8 mouse cellular contexts compared by ENCODE assay signal in genomic region chr13:55535191-55535590, GRCm38 (mm10). TPM values are rescaled to one million over a fixed set of nuclear protein-coding genes. Genes with fewer than 3 reads are reported as not detected.
A peak's percentile ranks its signal among the peaks of the same experiment; 100 is the strongest.
DNase-seq lines count a peak whose midpoint lies in the region; ATAC-seq and TF ChIP-seq lines count a peak whose summit lies in the region.

No protein-coding gene starts in this region.

- peak overlapping the region; percentile 72; the same call in 1 of the 2 replicates for H3K9ac ChIP-seq in kidney, embryonic 14.5 days (ENCODE audit: low read depth, low read length)
- peak overlapping the region; percentile 87; the same call in 1 of the 2 replicates for H3K9ac ChIP-seq in embryonic facial prominence, embryonic 12.5 days
- H3K9ac ChIP-seq in hindbrain, postnatal 0 days (replicated peaks; ENCODE audit: low read length), result no peak overlapping the region; the same call in 1 of the 2 replicates
- H3K9ac ChIP-seq in midbrain, postnatal 0 days (replicated peaks; ENCODE audit: low read length, poor library complexity, severe bottlenecking), result no peak overlapping the region

- 89% methylated on average over 15 of the region's 15 CpGs for WGBS in kidney, embryonic 14.5 days
- WGBS in embryonic facial prominence, embryonic 12.5 days, result 96% methylated on average over 15 of the region's 15 CpGs
- WGBS in hindbrain, postnatal 0 days, result 93% methylated on average over 15 of the region's 15 CpGs
- WGBS in midbrain, postnatal 0 days, result 94% methylated on average over 15 of the region's 15 CpGs
- WGBS in lung, adult 2 months, result 86% methylated on average over 15 of the region's 15 CpGs

- H3K4me3 ChIP-seq in kidney, embryonic 14.5 days (ENCODE audit: low read length), result peak overlapping the region; percentile 82
- peak overlapping the region; percentile 96 for H3K4me3 ChIP-seq in embryonic facial prominence, embryonic 12.5 days
- peak overlapping the region; percentile 76 for H3K4me3 ChIP-seq in hindbrain, postnatal 0 days (ENCODE audit: low read length)
- H3K4me3 ChIP-seq in midbrain, postnatal 0 days (ENCODE audit: low read depth, low read length), result peak overlapping the region; percentile 72
- H3K4me3 ChIP-seq in lung, adult 2 months (replicated peaks; ENCODE audit: extremely low read depth, low read depth, low read length), result no peak overlapping the region

- H3K27ac ChIP-seq in kidney, embryonic 14.5 days (ENCODE audit: low read depth, low read length), result no peak overlapping the region
- H3K27ac ChIP-seq in embryonic facial prominence, embryonic 12.5 days, result no peak overlapping the region
- peak overlapping the region; percentile 80; the same call in 1 of the 2 replicates for H3K27ac ChIP-seq in hindbrain, postnatal 0 days
- H3K27ac ChIP-seq in midbrain, postnatal 0 days (ENCODE audit: low read depth, low read length), result no peak overlapping the region

- TF ChIP-seq CTCF in hindbrain, postnatal 0 days (IDR thresholded peaks at IDR 0.05; ENCODE audit: low read depth), result no peak
- no peak for TF ChIP-seq CTCF in midbrain, postnatal 0 days (IDR thresholded peaks at IDR 0.05)
- TF ChIP-seq CTCF in lung, adult 2 months (IDR thresholded peaks at IDR 0.05; ENCODE audit: insufficient read depth, low read length), result no peak

- peak overlapping the region; percentile 95 for H3K4me2 ChIP-seq in kidney, embryonic 14.5 days (replicated peaks; ENCODE audit: low read depth, low read length)
- H3K4me2 ChIP-seq in embryonic facial prominence, embryonic 12.5 days (replicated peaks), result peak overlapping the region; percentile 96
- peak overlapping the region; percentile 97 for H3K4me2 ChIP-seq in hindbrain, postnatal 0 days (ENCODE audit: low read depth, low read length)
- H3K4me2 ChIP-seq in midbrain, postnatal 0 days (ENCODE audit: low read depth, low read length, poor library complexity, severe bottlenecking), result peak overlapping the region; percentile 88

- H3K27me3 ChIP-seq in kidney, embryonic 14.5 days (ENCODE audit: control insufficient read depth, insufficient read depth, low read length), result no peaks in the 10 kb centered on the region
- H3K27me3 ChIP-seq in embryonic facial prominence, embryonic 12.5 days, result no peaks in the 10 kb centered on the region
- H3K27me3 ChIP-seq in hindbrain, postnatal 0 days (ENCODE audit: insufficient read depth, low read length), result no peaks in the 10 kb centered on the region
- H3K27me3 ChIP-seq in midbrain, postnatal 0 days (ENCODE audit: insufficient read depth, low read length), result no peaks in the 10 kb centered on the region

- no peaks in the 10 kb centered on the region for H3K9me3 ChIP-seq in kidney, embryonic 14.5 days (ENCODE audit: control insufficient read depth, low read length)
- H3K9me3 ChIP-seq in embryonic facial prominence, embryonic 12.5 days, result no peaks in the 10 kb centered on the region
- H3K9me3 ChIP-seq in hindbrain, postnatal 0 days (ENCODE audit: low read length), result no peaks in the 10 kb centered on the region
- H3K9me3 ChIP-seq in midbrain, postnatal 0 days (ENCODE audit: low read length), result no peaks in the 10 kb centered on the region

- intact Hi-C loops in left cerebral cortex, postnatal 4 days (cut with DNase I), result no loop called here

- H3K36me3 ChIP-seq in kidney, embryonic 14.5 days (ENCODE audit: control insufficient read depth, insufficient read depth, low read length), result peaks cover 71% of the 10 kb centered on the region
- H3K36me3 ChIP-seq in embryonic facial prominence, embryonic 12.5 days, result peaks cover 72% of the 10 kb centered on the region
- H3K36me3 ChIP-seq in hindbrain, postnatal 0 days (ENCODE audit: insufficient read depth, low read length), result peaks cover 50% of the 10 kb centered on the region
- peaks cover 54% of the 10 kb centered on the region for H3K36me3 ChIP-seq in midbrain, postnatal 0 days (ENCODE audit: insufficient read depth, low read length)

- no peak for TF ChIP-seq POLR2A in lung, adult 2 months (IDR thresholded peaks at IDR 0.05; ENCODE audit: borderline replicate concordance, extremely low read depth, low read depth, low read length)

- ATAC-seq in kidney, embryonic 14.5 days (ENCODE audit: low FRiP score, low TSS enrichment), result no peak
- no peak for ATAC-seq in embryonic facial prominence, embryonic 12.5 days (ENCODE audit: insufficient number of reproducible peaks, insufficient read depth, low FRiP score, low TSS enrichment)
- ATAC-seq in hindbrain, postnatal 0 days, result no peak
- ATAC-seq in midbrain, postnatal 0 days (ENCODE audit: low FRiP score), result no peak

- DNase-seq in kidney, postnatal 36 days, result no peak
- no peak for DNase-seq in hindbrain, postnatal 0 days (ENCODE audit: low spot score)
- no peak for DNase-seq in midbrain, postnatal 0 days (ENCODE audit: low spot score)
- no peak for DNase-seq in gastrocnemius, postnatal 4 days (ENCODE audit: low spot score in 2 of 2)
- DNase-seq in left cerebral cortex, postnatal 4 days, result no peak
- DNase-seq in lung, adult 2 months, result no peak

- H3K4me1 ChIP-seq in kidney, embryonic 14.5 days (ENCODE audit: control insufficient read depth, insufficient read depth, low read length), result peaks cover 10% of the 10 kb centered on the region
- H3K4me1 ChIP-seq in embryonic facial prominence, embryonic 12.5 days, result peaks cover 10% of the 10 kb centered on the region; the same call in 1 of the 2 replicates
- peaks cover 10% of the 10 kb centered on the region for H3K4me1 ChIP-seq in hindbrain, postnatal 0 days (ENCODE audit: insufficient read depth, low read length)
- H3K4me1 ChIP-seq in midbrain, postnatal 0 days (ENCODE audit: insufficient read depth, low read length), result peaks cover 9% of the 10 kb centered on the region; the same call in 1 of the 2 replicates
- no peaks in the 10 kb centered on the region; the same call in 1 of the 2 replicates for H3K4me1 ChIP-seq in lung, adult 2 months (ENCODE audit: control insufficient read depth, insufficient read depth, low read length)

RNA-seq across cellular contexts. Expression of gene Ddx41, which starts 1.3 kb away (rescaled TPM):
- polyA plus RNA-seq in kidney, embryonic 14.5 days (2014; fragmentation: Nextera tagmentation; extraction: Ambion mirVana), result 94.1 and 94.7 TPM in 2 replicates
- 78.5 and 80.3 TPM in 2 replicates for polyA plus RNA-seq in embryonic facial prominence, embryonic 12.5 days (2016; fragmentation: Nextera tagmentation; extraction: Ambion mirVana)
- 48.6 and 53.4 TPM in 2 replicates for total RNA-seq in hindbrain, postnatal 0 days (2014; rRNA removed)
- 44.4 and 47.2 TPM in 2 replicates for polyA plus RNA-seq in hindbrain, postnatal 0 days (2015; fragmentation: Nextera tagmentation; extraction: Ambion mirVana)
- 51.9 and 58.9 TPM in 2 replicates for total RNA-seq in midbrain, postnatal 0 days (2014; rRNA removed)
- polyA plus RNA-seq in midbrain, postnatal 0 days (2015; fragmentation: Nextera tagmentation; extraction: Ambion mirVana), result 45.4 and 49.1 TPM in 2 replicates
- total RNA-seq in gastrocnemius, postnatal 4 days (2021), result 10 to 100 TPM; 19.9 to 20.9 TPM
- total RNA-seq in left cerebral cortex, postnatal 4 days (2021), result 10 to 100 TPM; 51.6 to 56.5 TPM
- 58.0 and 61.1 TPM in 2 replicates for polyA plus RNA-seq in lung, adult 2 months (2012; rRNA removed)

RNA-seq across cellular contexts. Expression of gene Dok3, which starts 6.1 kb away (rescaled TPM):
- polyA plus RNA-seq in kidney, embryonic 14.5 days (2014; fragmentation: Nextera tagmentation; extraction: Ambion mirVana), result 1.9 and 2.2 TPM in 2 replicates
- 2.5 and 3.0 TPM in 2 replicates for polyA plus RNA-seq in embryonic facial prominence, embryonic 12.5 days (2016; fragmentation: Nextera tagmentation; extraction: Ambion mirVana)
- total RNA-seq in hindbrain, postnatal 0 days (2014; rRNA removed), result 4.7 and 5.2 TPM in 2 replicates
- polyA plus RNA-seq in hindbrain, postnatal 0 days (2015; fragmentation: Nextera tagmentation; extraction: Ambion mirVana), result 1.1 and 1.6 TPM in 2 replicates
- 3.0 and 4.5 TPM in 2 replicates for total RNA-seq in midbrain, postnatal 0 days (2014; rRNA removed)
- 1.4 and 1.6 TPM in 2 replicates for polyA plus RNA-seq in midbrain, postnatal 0 days (2015; fragmentation: Nextera tagmentation; extraction: Ambion mirVana)
- 1 to 10 TPM; 3.1 to 3.3 TPM for total RNA-seq in gastrocnemius, postnatal 4 days (2021)
- 1 to 10 TPM; 6.4 to 7.2 TPM for total RNA-seq in left cerebral cortex, postnatal 4 days (2021)
- polyA plus RNA-seq in lung, adult 2 months (2012; rRNA removed), result 39.8 TPM in 2 replicates

RNA-seq across cellular contexts. Expression of gene Pdlim7, which starts 21.7 kb away (rescaled TPM):
- polyA plus RNA-seq in kidney, embryonic 14.5 days (2014; fragmentation: Nextera tagmentation; extraction: Ambion mirVana), result 136 and 141 TPM in 2 replicates
- 172 and 182 TPM in 2 replicates for polyA plus RNA-seq in embryonic facial prominence, embryonic 12.5 days (2016; fragmentation: Nextera tagmentation; extraction: Ambion mirVana)
- total RNA-seq in hindbrain, postnatal 0 days (2014; rRNA removed), result 43.4 and 49.9 TPM in 2 replicates
- 133 TPM in 2 replicates for polyA plus RNA-seq in hindbrain, postnatal 0 days (2015; fragmentation: Nextera tagmentation; extraction: Ambion mirVana)
- total RNA-seq in midbrain, postnatal 0 days (2014; rRNA removed), result 32.3 and 41.3 TPM in 2 replicates
- polyA plus RNA-seq in midbrain, postnatal 0 days (2015; fragmentation: Nextera tagmentation; extraction: Ambion mirVana), result 153 and 171 TPM in 2 replicates
- 100 to 1,000 TPM; 304 to 308 TPM for total RNA-seq in gastrocnemius, postnatal 4 days (2021)
- total RNA-seq in left cerebral cortex, postnatal 4 days (2021), result 10 to 100 TPM; 62.5 to 66.8 TPM
- polyA plus RNA-seq in lung, adult 2 months (2012; rRNA removed), result 72.1 and 80.5 TPM in 2 replicates

RNA-seq across cellular contexts. Expression of gene Fam193b, which starts 35.7 kb away (rescaled TPM):
- polyA plus RNA-seq in kidney, embryonic 14.5 days (2014; fragmentation: Nextera tagmentation; extraction: Ambion mirVana), result 36.7 and 39.3 TPM in 2 replicates
- 59.5 and 65.6 TPM in 2 replicates for polyA plus RNA-seq in embryonic facial prominence, embryonic 12.5 days (2016; fragmentation: Nextera tagmentation; extraction: Ambion mirVana)
- total RNA-seq in hindbrain, postnatal 0 days (2014; rRNA removed), result 60.2 and 87.5 TPM in 2 replicates
- polyA plus RNA-seq in hindbrain, postnatal 0 days (2015; fragmentation: Nextera tagmentation; extraction: Ambion mirVana), result 38.8 and 38.9 TPM in 2 replicates
- total RNA-seq in midbrain, postnatal 0 days (2014; rRNA removed), result 73.9 and 90.6 TPM in 2 replicates
- 42.7 and 43.5 TPM in 2 replicates for polyA plus RNA-seq in midbrain, postnatal 0 days (2015; fragmentation: Nextera tagmentation; extraction: Ambion mirVana)
- 10 to 100 TPM; 36.5 to 38.3 TPM for total RNA-seq in gastrocnemius, postnatal 4 days (2021)
- 10 to 100 TPM; 91.4 to 92.9 TPM for total RNA-seq in left cerebral cortex, postnatal 4 days (2021)
- polyA plus RNA-seq in lung, adult 2 months (2012; rRNA removed), result 142 and 151 TPM in 2 replicates

RNA-seq across cellular contexts. Expression of gene Tmed9, which starts 38.3 kb away (rescaled TPM):
- 73.5 and 232 TPM in 2 replicates for polyA plus RNA-seq in kidney, embryonic 14.5 days (2014; fragmentation: Nextera tagmentation; extraction: Ambion mirVana)
- 120 and 127 TPM in 2 replicates for polyA plus RNA-seq in embryonic facial prominence, embryonic 12.5 days (2016; fragmentation: Nextera tagmentation; extraction: Ambion mirVana)
- total RNA-seq in hindbrain, postnatal 0 days (2014; rRNA removed), result 59.3 and 66.7 TPM in 2 replicates
- polyA plus RNA-seq in hindbrain, postnatal 0 days (2015; fragmentation: Nextera tagmentation; extraction: Ambion mirVana), result 105 and 117 TPM in 2 replicates
- 57.6 and 62.5 TPM in 2 replicates for total RNA-seq in midbrain, postnatal 0 days (2014; rRNA removed)
- 101 and 102 TPM in 2 replicates for polyA plus RNA-seq in midbrain, postnatal 0 days (2015; fragmentation: Nextera tagmentation; extraction: Ambion mirVana)
- total RNA-seq in gastrocnemius, postnatal 4 days (2021), result 100 to 1,000 TPM; 149 to 150 TPM
- total RNA-seq in left cerebral cortex, postnatal 4 days (2021), result 100 to 1,000 TPM; 109 to 111 TPM
- 59.3 and 81.6 TPM in 2 replicates for polyA plus RNA-seq in lung, adult 2 months (2012; rRNA removed)

Comparison
In these comparisons a context has a peak if more than half of its experiments do, and no peak if none do; other contexts are left out.
1. H3K9ac ChIP-seq: peak in kidney, embryonic 14.5 days (single experiment) and embryonic facial prominence, embryonic 12.5 days (single experiment); none in hindbrain, postnatal 0 days (single experiment) and midbrain, postnatal 0 days (single experiment).
2. RNA of gene Dok3, which starts 6.1 kb away (polyA plus RNA-seq): 39.8 TPM in lung, adult 2 months; 2.5 to 3.0 TPM in embryonic facial prominence, embryonic 12.5 days, 1.9 to 2.2 TPM in kidney, embryonic 14.5 days, 1.4 to 1.6 TPM in midbrain, postnatal 0 days and 1.1 to 1.6 TPM in hindbrain, postnatal 0 days; every median in the first group is over 10 times any median in the second.
3. Peak in every context shown above with its lines, with median percentiles within 50 percentile points of each other: H3K4me2 ChIP-seq.